In the genomic region with DNA sequence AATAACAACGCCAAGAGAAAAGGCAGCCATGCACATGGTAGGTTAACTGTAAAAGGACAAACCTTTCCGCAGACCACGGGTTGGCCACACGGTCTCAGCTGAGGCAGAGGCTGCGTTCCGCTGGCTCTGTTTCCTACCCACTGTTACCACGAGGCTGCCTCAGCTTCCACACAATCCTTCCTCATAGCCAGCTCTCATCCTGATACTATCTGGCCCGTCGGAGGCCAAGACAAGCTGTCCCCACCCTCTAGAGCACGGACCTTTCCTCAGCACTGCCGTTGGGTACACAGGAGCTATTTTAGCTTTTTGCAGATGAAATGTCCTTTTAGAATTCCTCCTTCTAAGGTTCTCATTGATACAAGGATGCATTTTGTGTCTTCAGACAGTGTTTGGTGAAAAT, we compare ENCODE assay signal across 19 mouse cellular contexts. TPM values are rescaled to one million over a fixed set of nuclear protein-coding genes. Genes with fewer than 3 reads are reported as not detected.
DNase-seq lines count a peak whose midpoint lies in the region; ATAC-seq and TF ChIP-seq lines count a peak whose summit lies in the region.
"Had no signal": no experiment of that assay in that cellular context is flagged by ENCODE, and none has a peak within 500 bp of the region (broad histone marks: within the 10 kb centered on the region; RNA-seq: fewer than 3 reads in every experiment).

No protein-coding gene starts in this region.

- no peak for TF ChIP-seq CTCF in spleen, adult 2 months (IDR thresholded peaks at IDR 0.05; ENCODE audit: extremely low read depth, insufficient read depth, insufficient read length, insufficient replicate concordance)
- no peak for TF ChIP-seq CTCF in bone marrow, adult 2 months (IDR thresholded peaks at IDR 0.05; ENCODE audit: control insufficient read depth, insufficient read depth, low read length)

- H3K27me3 ChIP-seq in spleen, adult 2 months (ENCODE audit: control insufficient read depth, insufficient read depth, low read length) = no peaks in the 10 kb centered on the region
- no peaks in the 10 kb centered on the region for H3K27me3 ChIP-seq in liver, embryonic 12.5 days (replicated peaks)
- H3K27me3 ChIP-seq: hindbrain, embryonic 15.5 days had no signal

- peak in 1 of 2 experiments; percentile 4 for DNase-seq in spleen, adult 2 months (ENCODE audit: low read depth in 1 of 2, low spot score in 2 of 2)
- no peak for DNase-seq in spleen, postnatal 4 days (ENCODE audit: low spot score in 2 of 2)
- no peak for DNase-seq in testis, postnatal 14 days (ENCODE audit: low spot score)
- DNase-seq in retina, postnatal 1 day = no peak
- DNase-seq in yolk sac, embryonic 10.5 days (ENCODE audit: low spot score) = no peak
- DNase-seq: adrenal gland, adult 2 months; cerebellum, adult 18-20 months; cerebellum, postnatal 36 days; forebrain, postnatal 0 days; gastrocnemius, postnatal 36 days; layer of hippocampus, postnatal 36 days; left cerebral cortex, postnatal 4 days; lung, embryonic 14.5 days had no signal

- peak; percentile 53; the same call in 1 of the 2 replicates for ATAC-seq in liver, embryonic 12.5 days
- ATAC-seq in megakaryocyte-erythroid progenitor cell, adult 5-6 weeks (replicated peaks; ENCODE audit: low FRiP score, low TSS enrichment, poor library complexity, severe bottlenecking) = 0 out of 2 replicates have a peak, but pooled peaks have one; percentile 28
- ATAC-seq: forebrain, postnatal 0 days; intestine, postnatal 0 days had no signal

- no peaks in the 10 kb centered on the region for H3K36me3 ChIP-seq in spleen, adult 2 months (ENCODE audit: control insufficient read depth, insufficient read depth, low read length)
- H3K36me3 ChIP-seq in liver, embryonic 12.5 days = peaks cover 2% of the 10 kb centered on the region
- H3K36me3 ChIP-seq: heart, embryonic 10.5 days; hindbrain, embryonic 15.5 days had no signal

- WGBS in spleen, adult 2 months = 38% methylated on average over 11 of the region's 11 CpGs
- 12% methylated on average over 11 of the region's 11 CpGs for WGBS in bone marrow, adult 2 months
- WGBS in liver, embryonic 12.5 days (ENCODE audit: insufficient replicate concordance) = 29% methylated on average over 10 of the region's 11 CpGs

- H3K4me3 ChIP-seq in spleen, adult 2 months (ENCODE audit: extremely low read depth, insufficient read depth, insufficient read length) = peak overlapping the region; percentile 86
- peak overlapping the region; percentile 86 for H3K4me3 ChIP-seq in bone marrow, adult 2 months (replicated peaks; ENCODE audit: control insufficient read depth, low read depth, low read length)
- peak overlapping the region; percentile 50 for H3K4me3 ChIP-seq in liver, embryonic 12.5 days
- H3K4me3 ChIP-seq: heart, embryonic 10.5 days; hindbrain, embryonic 15.5 days had no signal

- TF ChIP-seq POLR2A in spleen, adult 2 months (IDR thresholded peaks at IDR 0.05; ENCODE audit: low read depth, low read length) = no peak
- no peak for TF ChIP-seq POLR2A in bone marrow, adult 2 months (IDR thresholded peaks at IDR 0.05; ENCODE audit: borderline replicate concordance, control insufficient read depth, low read depth, low read length)

- peak overlapping the region; percentile 93 for H3K27ac ChIP-seq in spleen, adult 2 months (ENCODE audit: insufficient read depth, low read length)
- peak overlapping the region; percentile 83 for H3K27ac ChIP-seq in bone marrow, adult 2 months (ENCODE audit: control insufficient read depth, insufficient read depth, low read depth, low read length, poor library complexity)
- peak overlapping the region; percentile 80 for H3K27ac ChIP-seq in liver, embryonic 12.5 days
- H3K27ac ChIP-seq: heart, embryonic 10.5 days; hindbrain, embryonic 15.5 days had no signal

- H3K4me2 ChIP-seq in liver, embryonic 12.5 days = peak overlapping the region; percentile 66
- H3K4me2 ChIP-seq: hindbrain, embryonic 15.5 days; lung, embryonic 14.5 days had no signal

- peak overlapping the region; percentile 65 for H3K9ac ChIP-seq in liver, embryonic 12.5 days
- H3K9ac ChIP-seq: forebrain, postnatal 0 days; hindbrain, embryonic 15.5 days; lung, embryonic 14.5 days had no signal

- no peaks in the 10 kb centered on the region for H3K9me3 ChIP-seq in liver, embryonic 12.5 days (replicated peaks)
- H3K9me3 ChIP-seq: heart, embryonic 10.5 days; hindbrain, embryonic 15.5 days had no signal

- no peaks in the 10 kb centered on the region; the same call in 1 of the 2 replicates for H3K4me1 ChIP-seq in spleen, adult 2 months (ENCODE audit: control insufficient read depth, insufficient read depth, insufficient read length)
- no peaks in the 10 kb centered on the region; the same call in 1 of the 2 replicates for H3K4me1 ChIP-seq in bone marrow, adult 2 months (ENCODE audit: control insufficient read depth, insufficient read depth, low read length)
- H3K4me1 ChIP-seq in liver, embryonic 12.5 days = peaks cover 45% of the 10 kb centered on the region
- H3K4me1 ChIP-seq: heart, embryonic 10.5 days had no signal

RNA-seq across cellular contexts. Expression of a gene that starts 1.1 kb away (rescaled TPM):
- polyA plus RNA-seq in spleen, adult 2 months (2012; rRNA removed) = 12.5 and 14.4 TPM in 2 replicates
- polyA plus RNA-seq in bone marrow, adult 2 months (2011; ENCODE audit: insufficient read depth, insufficient read length, low replicate concordance, missing spikeins) = 43.9 and 79.4 TPM in 2 replicates
- polyA plus RNA-seq in liver, embryonic 12.5 days (2016; fragmentation: Nextera tagmentation; extraction: Ambion mirVana) = 29.9 and 30.8 TPM in 2 replicates
- 52.5 and 52.7 TPM in 2 replicates for total RNA-seq in megakaryocyte-erythroid progenitor cell, adult 5-6 weeks (2014; fragmentation: Nextera tagmentation)
- 116 and 120 TPM in 2 replicates for total RNA-seq in megakaryocyte-erythroid progenitor cell, adult 5-6 weeks (2017)

RNA-seq across cellular contexts. Expression of a gene that starts 3.2 kb away (rescaled TPM):
- polyA plus RNA-seq in spleen, adult 2 months (2012; rRNA removed) = 89.6 and 117 TPM in 2 replicates
- polyA plus RNA-seq in bone marrow, adult 2 months (2011; ENCODE audit: insufficient read depth, insufficient read length, low replicate concordance, missing spikeins) = 431 and 606 TPM in 2 replicates
- polyA plus RNA-seq in liver, embryonic 12.5 days (2016; fragmentation: Nextera tagmentation; extraction: Ambion mirVana) = 409 and 421 TPM in 2 replicates
- 2,126 and 2,307 TPM in 2 replicates for total RNA-seq in megakaryocyte-erythroid progenitor cell, adult 5-6 weeks (2014; fragmentation: Nextera tagmentation)
- 7,427 and 9,426 TPM in 2 replicates for total RNA-seq in megakaryocyte-erythroid progenitor cell, adult 5-6 weeks (2017)

RNA-seq across cellular contexts. Expression of a gene that starts 18.7 kb away (rescaled TPM):
- polyA plus RNA-seq in spleen, adult 2 months (2012; rRNA removed) = 0.66 and 0.96 TPM in 2 replicates
- 1.5 and 6.8 TPM in 2 replicates for polyA plus RNA-seq in bone marrow, adult 2 months (2011; ENCODE audit: insufficient read depth, insufficient read length, low replicate concordance, missing spikeins)
- 4.5 and 4.8 TPM in 2 replicates for polyA plus RNA-seq in liver, embryonic 12.5 days (2016; fragmentation: Nextera tagmentation; extraction: Ambion mirVana)
- total RNA-seq in megakaryocyte-erythroid progenitor cell, adult 5-6 weeks (2014; fragmentation: Nextera tagmentation) = 0.87 and 2.3 TPM in 2 replicates
- 5.5 and 6.1 TPM in 2 replicates for total RNA-seq in megakaryocyte-erythroid progenitor cell, adult 5-6 weeks (2017)

RNA-seq across cellular contexts. Expression of a gene that starts 18.7 kb away (rescaled TPM):
- 6.1 and 6.3 TPM in 2 replicates for polyA plus RNA-seq in spleen, adult 2 months (2012; rRNA removed)
- 50.4 and 53.5 TPM in 2 replicates for polyA plus RNA-seq in bone marrow, adult 2 months (2011; ENCODE audit: insufficient read depth, insufficient read length, low replicate concordance, missing spikeins)
- 110 and 111 TPM in 2 replicates for polyA plus RNA-seq in liver, embryonic 12.5 days (2016; fragmentation: Nextera tagmentation; extraction: Ambion mirVana)
- 77.3 and 79.5 TPM in 2 replicates for total RNA-seq in megakaryocyte-erythroid progenitor cell, adult 5-6 weeks (2014; fragmentation: Nextera tagmentation)
- total RNA-seq in megakaryocyte-erythroid progenitor cell, adult 5-6 weeks (2017) = 145 and 188 TPM in 2 replicates

RNA-seq across cellular contexts. Expression of a gene that starts 40.6 kb away (rescaled TPM):
- polyA plus RNA-seq in spleen, adult 2 months (2012; rRNA removed) = 0.60 and 0.62 TPM in 2 replicates
- polyA plus RNA-seq in bone marrow, adult 2 months (2011; ENCODE audit: insufficient read depth, insufficient read length, low replicate concordance, missing spikeins) = 11.6 and 28.4 TPM in 2 replicates
- 123 and 136 TPM in 2 replicates for polyA plus RNA-seq in liver, embryonic 12.5 days (2016; fragmentation: Nextera tagmentation; extraction: Ambion mirVana)
- total RNA-seq in megakaryocyte-erythroid progenitor cell, adult 5-6 weeks (2014; fragmentation: Nextera tagmentation) = 123 and 148 TPM in 2 replicates
- 214 and 241 TPM in 2 replicates for total RNA-seq in megakaryocyte-erythroid progenitor cell, adult 5-6 weeks (2017)
